In genomic region chr19:6339890-6340504, GRCm38 (mm10) we compare ENCODE assay signal across 8 mouse cellular contexts. TPM values are rescaled to one million over a fixed set of nuclear protein-coding genes. Genes with fewer than 3 reads are reported as not detected.
DNase-seq lines count a peak whose midpoint lies in the region; ATAC-seq and TF ChIP-seq lines count a peak whose summit lies in the region.

No protein-coding gene starts in this region.

- peak overlapping the region; percentile 90; the same call in 1 of the 2 replicates for H3K4me2 ChIP-seq in hindbrain, postnatal 0 days (ENCODE audit: low read depth, low read length)
- peak overlapping the region; percentile 77 for H3K4me2 ChIP-seq in liver, embryonic 14.5 days (ENCODE audit: low read depth)
- H3K4me2 ChIP-seq in neural tube, embryonic 15.5 days: peak overlapping the region; percentile 67; the same call in 1 of the 2 replicates

- TF ChIP-seq POLR2A in cortical plate, adult 2 months (IDR thresholded peaks at IDR 0.05; ENCODE audit: extremely low read depth, insufficient read depth, low read length): no peak

- no peak for ATAC-seq in hindbrain, postnatal 0 days
- ATAC-seq in liver, embryonic 14.5 days (ENCODE audit: insufficient read depth): no peak
- no peak for ATAC-seq in neural tube, embryonic 15.5 days (ENCODE audit: low FRiP score)
- ATAC-seq in frontal cortex, adult (ENCODE audit: low TSS enrichment): no peak

- H3K36me3 ChIP-seq in hindbrain, postnatal 0 days (ENCODE audit: insufficient read depth, low read length): peaks cover 44% of the 10 kb centered on the region
- H3K36me3 ChIP-seq in liver, embryonic 14.5 days (replicated peaks; ENCODE audit: control insufficient read depth, insufficient read depth, low read depth): peaks cover 6% of the 10 kb centered on the region
- H3K36me3 ChIP-seq in neural tube, embryonic 15.5 days: peaks cover 52% of the 10 kb centered on the region

- peak; percentile 54 for DNase-seq in cerebellum, adult 11-12 months
- no peak for DNase-seq in cerebellum, adult 8-10 months
- DNase-seq in hindbrain, postnatal 0 days (ENCODE audit: low spot score): no peak
- DNase-seq in liver, embryonic 14.5 days (ENCODE audit: low read depth in 3 of 3, low spot score in 3 of 3): peak in 2 of 3 experiments; percentile 49 to 62
- DNase-seq in urinary bladder, postnatal 25 days (ENCODE audit: low spot score): no peak

- TF ChIP-seq CTCF in cortical plate, adult 2 months (IDR thresholded peaks at IDR 0.05; ENCODE audit: extremely low read depth, insufficient read depth, low read length): no peak
- peak; percentile 37; the same call in 1 of the 2 replicates for TF ChIP-seq CTCF in hindbrain, postnatal 0 days (IDR thresholded peaks at IDR 0.05; ENCODE audit: low read depth)
- peak; percentile 73 for TF ChIP-seq CTCF in liver, embryonic 14.5 days (IDR thresholded peaks at IDR 0.05; ENCODE audit: low read depth)

- H3K4me3 ChIP-seq in cortical plate, adult 2 months (ENCODE audit: insufficient read depth, low read length): peak overlapping the region; percentile 48; the same call in 1 of the 2 replicates
- no peak overlapping the region for H3K4me3 ChIP-seq in hindbrain, postnatal 0 days (ENCODE audit: low read length)
- H3K4me3 ChIP-seq in liver, embryonic 14.5 days (ENCODE audit: insufficient read depth in 1 of 2, low read depth in 2 of 2, low read length in 2 of 2): peak overlapping the region; percentile 12 to 67; a peak in 3 of 4 replicates
- no peak overlapping the region for H3K4me3 ChIP-seq in neural tube, embryonic 15.5 days (replicated peaks)

- H3K9me3 ChIP-seq in hindbrain, postnatal 0 days (ENCODE audit: low read length): no peaks in the 10 kb centered on the region
- no peaks in the 10 kb centered on the region for H3K9me3 ChIP-seq in liver, embryonic 14.5 days (ENCODE audit: control insufficient read depth, low read length)
- no peaks in the 10 kb centered on the region for H3K9me3 ChIP-seq in neural tube, embryonic 15.5 days (replicated peaks)

- TF ChIP-seq EP300 in liver, embryonic 14.5 days (IDR thresholded peaks at IDR 0.05; ENCODE audit: low read depth): no peak

- peak overlapping the region; percentile 41; the same call in 1 of the 2 replicates for H3K27ac ChIP-seq in cortical plate, adult 2 months (ENCODE audit: insufficient read depth, low read length)
- no peak overlapping the region; the same call in 1 of the 2 replicates for H3K27ac ChIP-seq in hindbrain, postnatal 0 days
- H3K27ac ChIP-seq in liver, embryonic 14.5 days: peak overlapping the region; percentile 63
- H3K27ac ChIP-seq in neural tube, embryonic 15.5 days (replicated peaks): peak overlapping the region; percentile 14; the same call in 1 of the 2 replicates

- peaks cover 2% of the 10 kb centered on the region; the same call in 1 of the 2 replicates for H3K4me1 ChIP-seq in cortical plate, adult 2 months (ENCODE audit: control insufficient read depth, insufficient read depth, low read length)
- peaks cover 7% of the 10 kb centered on the region for H3K4me1 ChIP-seq in hindbrain, postnatal 0 days (ENCODE audit: insufficient read depth, low read length)
- H3K4me1 ChIP-seq in liver, embryonic 14.5 days (replicated peaks; ENCODE audit: control insufficient read depth in 2 of 2, insufficient read depth in 2 of 2, low read length in 1 of 2): peaks cover 13 to 31% of the 10 kb centered on the region in 2 experiments
- peaks cover 46% of the 10 kb centered on the region for H3K4me1 ChIP-seq in neural tube, embryonic 15.5 days

- no peaks in the 10 kb centered on the region for H3K27me3 ChIP-seq in hindbrain, postnatal 0 days (ENCODE audit: insufficient read depth, low read length)
- no peaks in the 10 kb centered on the region for H3K27me3 ChIP-seq in liver, embryonic 14.5 days (ENCODE audit: control insufficient read depth, insufficient read depth, low read length)
- no peaks in the 10 kb centered on the region for H3K27me3 ChIP-seq in neural tube, embryonic 15.5 days (replicated peaks)

- H3K9ac ChIP-seq in hindbrain, postnatal 0 days (replicated peaks; ENCODE audit: low read length): no peak overlapping the region
- H3K9ac ChIP-seq in liver, embryonic 14.5 days (replicated peaks): no peak overlapping the region; the same call in 1 of the 2 replicates
- H3K9ac ChIP-seq in neural tube, embryonic 15.5 days (replicated peaks): no peak overlapping the region

- WGBS in hindbrain, postnatal 0 days: 69% methylated on average over 15 of the region's 15 CpGs
- WGBS in liver, embryonic 14.5 days (ENCODE audit: insufficient replicate concordance): 42% methylated on average over 15 of the region's 15 CpGs
- WGBS in neural tube, embryonic 15.5 days: 66% methylated on average over 15 of the region's 15 CpGs

RNA-seq across cellular contexts. Expression of gene Map4k2, which starts 0.9 kb away (rescaled TPM):
- 237 and 248 TPM in 2 replicates for polyA plus RNA-seq in cortical plate, adult 2 months (2012; rRNA removed)
- total RNA-seq in hindbrain, postnatal 0 days (2014; rRNA removed): 102 TPM in 2 replicates
- 18.6 and 21.4 TPM in 2 replicates for polyA plus RNA-seq in hindbrain, postnatal 0 days (2015; fragmentation: Nextera tagmentation; extraction: Ambion mirVana)
- polyA plus RNA-seq in liver, embryonic 14.5 days (2012; rRNA removed): 15.9 and 17.6 TPM in 2 replicates
- polyA plus RNA-seq in liver, embryonic 14.5 days (2014; fragmentation: Nextera tagmentation; extraction: Ambion mirVana): 3.0 and 3.7 TPM in 2 replicates
- 21.9 and 22.2 TPM in 2 replicates for polyA plus RNA-seq in neural tube, embryonic 15.5 days (2015; fragmentation: Nextera tagmentation; extraction: Ambion mirVana)

RNA-seq across cellular contexts. Expression of gene Men1, which starts 5.2 kb away (rescaled TPM):
- 75.2 and 76.5 TPM in 2 replicates for polyA plus RNA-seq in cortical plate, adult 2 months (2012; rRNA removed)
- 69.6 and 93.4 TPM in 2 replicates for total RNA-seq in hindbrain, postnatal 0 days (2014; rRNA removed)
- polyA plus RNA-seq in hindbrain, postnatal 0 days (2015; fragmentation: Nextera tagmentation; extraction: Ambion mirVana): 57.8 and 59.5 TPM in 2 replicates
- polyA plus RNA-seq in liver, embryonic 14.5 days (2012; rRNA removed): 19.9 and 20.4 TPM in 2 replicates
- polyA plus RNA-seq in liver, embryonic 14.5 days (2014; fragmentation: Nextera tagmentation; extraction: Ambion mirVana): 12.5 and 13.5 TPM in 2 replicates
- polyA plus RNA-seq in neural tube, embryonic 15.5 days (2015; fragmentation: Nextera tagmentation; extraction: Ambion mirVana): 71.4 and 71.6 TPM in 2 replicates

RNA-seq across cellular contexts. Expression of gene Sf1, which starts 23.5 kb away (rescaled TPM):
- polyA plus RNA-seq in cortical plate, adult 2 months (2012; rRNA removed): 145 and 149 TPM in 2 replicates
- 89.0 and 89.4 TPM in 2 replicates for total RNA-seq in hindbrain, postnatal 0 days (2014; rRNA removed)
- polyA plus RNA-seq in hindbrain, postnatal 0 days (2015; fragmentation: Nextera tagmentation; extraction: Ambion mirVana): 80.2 and 84.9 TPM in 2 replicates
- polyA plus RNA-seq in liver, embryonic 14.5 days (2012; rRNA removed): 57.4 and 60.9 TPM in 2 replicates
- 57.9 and 65.0 TPM in 2 replicates for polyA plus RNA-seq in liver, embryonic 14.5 days (2014; fragmentation: Nextera tagmentation; extraction: Ambion mirVana)
- polyA plus RNA-seq in neural tube, embryonic 15.5 days (2015; fragmentation: Nextera tagmentation; extraction: Ambion mirVana): 88.7 and 104 TPM in 2 replicates

RNA-seq across cellular contexts. Expression of gene Cdc42bpg, which starts 33.7 kb away (rescaled TPM):
- polyA plus RNA-seq in cortical plate, adult 2 months (2012; rRNA removed): 2.1 and 2.4 TPM in 2 replicates
- total RNA-seq in hindbrain, postnatal 0 days (2014; rRNA removed): 3.1 and 6.0 TPM in 2 replicates
- 0.29 and 0.33 TPM in 2 replicates for polyA plus RNA-seq in hindbrain, postnatal 0 days (2015; fragmentation: Nextera tagmentation; extraction: Ambion mirVana)
- 2.0 and 2.1 TPM in 2 replicates for polyA plus RNA-seq in liver, embryonic 14.5 days (2012; rRNA removed)
- 0.32 and 0.33 TPM in 2 replicates for polyA plus RNA-seq in liver, embryonic 14.5 days (2014; fragmentation: Nextera tagmentation; extraction: Ambion mirVana)
- polyA plus RNA-seq in neural tube, embryonic 15.5 days (2015; fragmentation: Nextera tagmentation; extraction: Ambion mirVana): 0.33 and 0.36 TPM in 2 replicates

RNA-seq across cellular contexts. Expression of gene Pygm, which starts 44.2 kb away (rescaled TPM):
- 40.9 and 46.2 TPM in 2 replicates for polyA plus RNA-seq in cortical plate, adult 2 months (2012; rRNA removed)
- 11.9 and 18.3 TPM in 2 replicates for total RNA-seq in hindbrain, postnatal 0 days (2014; rRNA removed)
- 10.4 and 12.6 TPM in 2 replicates for polyA plus RNA-seq in hindbrain, postnatal 0 days (2015; fragmentation: Nextera tagmentation; extraction: Ambion mirVana)
- 1.2 TPM in 2 replicates for polyA plus RNA-seq in liver, embryonic 14.5 days (2012; rRNA removed)
- 1.2 and 1.3 TPM in 2 replicates for polyA plus RNA-seq in liver, embryonic 14.5 days (2014; fragmentation: Nextera tagmentation; extraction: Ambion mirVana)
- 7.5 and 12.0 TPM in 2 replicates for polyA plus RNA-seq in neural tube, embryonic 15.5 days (2015; fragmentation: Nextera tagmentation; extraction: Ambion mirVana)

Comparison
In these comparisons a context has a peak if more than half of its experiments do, and no peak if none do; other contexts are left out.
1. DNase-seq: peak in cerebellum, adult 11-12 months (single experiment) and liver, embryonic 14.5 days (2 of 3); none in cerebellum, adult 8-10 months (single experiment), hindbrain, postnatal 0 days (single experiment) and urinary bladder, postnatal 25 days (single experiment).
2. H3K4me3 ChIP-seq: peak in cortical plate, adult 2 months (single experiment) and liver, embryonic 14.5 days (2 of 2); none in hindbrain, postnatal 0 days (single experiment) and neural tube, embryonic 15.5 days (single experiment).
3. RNA of gene Map4k2, which starts 0.9 kb away (polyA plus RNA-seq): 237 to 248 TPM in cortical plate, adult 2 months; 21.9 to 22.2 TPM in neural tube, embryonic 15.5 days, 18.6 to 21.4 TPM in hindbrain, postnatal 0 days and 3.0 to 17.6 TPM in liver, embryonic 14.5 days; every median in the first group is over 10 times any median in the second.
4. Peak in every context shown above with its lines, with median percentiles within 50 percentile points of each other: H3K4me2 ChIP-seq.